Mouse (Mus musculus): ENCODE results near the gene Dbi. TPM values are rescaled to one million over a fixed set of nuclear protein-coding genes. Genes with fewer than 3 reads are reported as not detected.

Gene Dbi
- polyA plus RNA-seq, 1 experiment from 2014 or later: 768 TPM

DNA sequence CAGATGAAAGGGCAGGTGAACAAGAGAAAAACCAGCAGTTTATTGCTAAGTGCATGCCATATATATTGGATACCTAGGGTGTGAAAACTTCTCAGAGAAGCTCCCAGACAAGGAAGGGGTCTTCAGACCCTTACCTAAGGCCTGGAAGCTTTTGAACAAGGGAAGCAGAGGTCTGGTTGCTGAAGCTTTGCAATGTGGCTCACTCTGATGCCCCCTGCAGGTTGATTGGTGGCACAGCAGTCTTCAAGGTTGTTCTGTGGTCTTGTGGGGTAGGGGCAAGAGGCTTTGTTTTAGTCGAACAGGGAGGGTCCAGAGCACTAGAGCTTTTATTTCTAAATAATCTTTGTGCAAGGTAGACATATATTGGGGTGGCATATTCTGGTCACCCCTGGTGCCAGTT, 34.4 kb upstream of the Dbi start:
- Histone ChIP-seq H3K36me3 (ENCODE audit: control insufficient read depth, insufficient read depth, low read length) (no peaks in the 10 kb centered on the region), H3K4me2 (ENCODE audit: low read length) (no peak overlapping the region), H3K27me3 (ENCODE audit: control insufficient read depth, insufficient read depth, low read length) (no peaks in the 10 kb centered on the region), H3K27ac (replicated peaks in 1 of 2; ENCODE audit: control insufficient read depth in 1 of 2, insufficient read depth in 1 of 2, low read depth in 2 of 2, low read length in 2 of 2) (no peak overlapping the region), H3K4me3 (ENCODE audit: control insufficient read depth in 1 of 2, insufficient read depth in 1 of 2, low read depth in 1 of 2, low read length in 2 of 2) (no peak overlapping the region), H3K4me1 (ENCODE audit: control insufficient read depth in 2 of 2, insufficient read depth in 2 of 2, low read length in 2 of 2) (no peaks in the 10 kb centered on the region), H3K9me3 (ENCODE audit: control insufficient read depth, low read length) (no peaks in the 10 kb centered on the region), H3K9ac (ENCODE audit: low read length) (no peak overlapping the region)
- 14% methylated on average over 1 of the region's 1 CpGs for WGBS
- no peak for ATAC-seq (ENCODE audit: insufficient number of reproducible peaks, insufficient read depth, low FRiP score, low read depth)

GRCm38 (mm10) chr1:120154232-120154631, 33.4 kb upstream of the Dbi start:
- no peak for ATAC-seq (ENCODE audit: insufficient number of reproducible peaks, insufficient read depth, low FRiP score, low read depth)
- Histone ChIP-seq H3K9ac (ENCODE audit: low read length) (no peak overlapping the region), H3K27ac (replicated peaks in 1 of 2; ENCODE audit: control insufficient read depth in 1 of 2, insufficient read depth in 1 of 2, low read depth in 2 of 2, low read length in 2 of 2) (no peak overlapping the region), H3K36me3 (ENCODE audit: control insufficient read depth, insufficient read depth, low read length) (no peaks in the 10 kb centered on the region), H3K27me3 (ENCODE audit: control insufficient read depth, insufficient read depth, low read length) (no peaks in the 10 kb centered on the region), H3K4me1 (ENCODE audit: control insufficient read depth in 2 of 2, insufficient read depth in 2 of 2, low read length in 2 of 2) (no peaks in the 10 kb centered on the region), H3K4me3 (ENCODE audit: control insufficient read depth in 1 of 2, insufficient read depth in 1 of 2, low read depth in 1 of 2, low read length in 2 of 2) (no peak overlapping the region), H3K4me2 (ENCODE audit: low read length) (no peak overlapping the region), H3K9me3 (ENCODE audit: control insufficient read depth, low read length) (no peaks in the 10 kb centered on the region)

GRCm38 (mm10) chr1:120146994-120147393, 26.1 kb upstream of the Dbi start:
- H3K9ac ChIP-seq (ENCODE audit: low read length): no peak overlapping the region
- H3K4me1 ChIP-seq (ENCODE audit: control insufficient read depth in 2 of 2, insufficient read depth in 2 of 2, low read length in 2 of 2): peaks cover 2 to 4% of the 10 kb centered on the region in 2 experiments; a peak in 3 of 4 replicates
- ATAC-seq (ENCODE audit: insufficient number of reproducible peaks, insufficient read depth, low FRiP score, low read depth): no peak
- H3K27ac ChIP-seq (replicated peaks in 1 of 2; ENCODE audit: control insufficient read depth in 1 of 2, insufficient read depth in 1 of 2, low read depth in 2 of 2, low read length in 2 of 2): no peak overlapping the region
- no peaks in the 10 kb centered on the region for H3K9me3 ChIP-seq (ENCODE audit: control insufficient read depth, low read length)
- H3K4me3 ChIP-seq (ENCODE audit: control insufficient read depth in 1 of 2, insufficient read depth in 1 of 2, low read depth in 1 of 2, low read length in 2 of 2): no peak overlapping the region
- H3K4me2 ChIP-seq (ENCODE audit: low read length): no peak overlapping the region
- H3K36me3 ChIP-seq (ENCODE audit: control insufficient read depth, insufficient read depth, low read length): no peaks in the 10 kb centered on the region
- no peaks in the 10 kb centered on the region for H3K27me3 ChIP-seq (ENCODE audit: control insufficient read depth, insufficient read depth, low read length)

GRCm38 (mm10) chr1:120145527-120146216, 24.8 kb upstream of the Dbi start:
- H3K27ac ChIP-seq (replicated peaks in 1 of 2; ENCODE audit: control insufficient read depth in 1 of 2, insufficient read depth in 1 of 2, low read depth in 2 of 2, low read length in 2 of 2): no peak overlapping the region
- no peak overlapping the region for H3K9ac ChIP-seq (ENCODE audit: low read length)
- peaks cover 2 to 4% of the 10 kb centered on the region in 2 experiments; a peak in 3 of 4 replicates for H3K4me1 ChIP-seq (ENCODE audit: control insufficient read depth in 2 of 2, insufficient read depth in 2 of 2, low read length in 2 of 2)
- no peaks in the 10 kb centered on the region for H3K27me3 ChIP-seq (ENCODE audit: control insufficient read depth, insufficient read depth, low read length)
- WGBS: 84% methylated on average over 8 of the region's 8 CpGs
- H3K4me3 ChIP-seq (ENCODE audit: control insufficient read depth in 1 of 2, insufficient read depth in 1 of 2, low read depth in 1 of 2, low read length in 2 of 2): no peak overlapping the region
- H3K36me3 ChIP-seq (ENCODE audit: control insufficient read depth, insufficient read depth, low read length): no peaks in the 10 kb centered on the region
- no peaks in the 10 kb centered on the region for H3K9me3 ChIP-seq (ENCODE audit: control insufficient read depth, low read length)
- no peak for ATAC-seq (ENCODE audit: insufficient number of reproducible peaks, insufficient read depth, low FRiP score, low read depth)
- no peak overlapping the region for H3K4me2 ChIP-seq (ENCODE audit: low read length)

- ATAC-seq (ENCODE audit: insufficient number of reproducible peaks, insufficient read depth, low FRiP score, low read depth): no peak
- no peak overlapping the region for H3K4me3 ChIP-seq (ENCODE audit: control insufficient read depth in 1 of 2, insufficient read depth in 1 of 2, low read depth in 1 of 2, low read length in 2 of 2)
- no peak overlapping the region for H3K4me2 ChIP-seq (ENCODE audit: low read length)
- peaks cover 2 to 4% of the 10 kb centered on the region in 2 experiments; a peak in 3 of 4 replicates for H3K4me1 ChIP-seq (ENCODE audit: control insufficient read depth in 2 of 2, insufficient read depth in 2 of 2, low read length in 2 of 2)
- no peaks in the 10 kb centered on the region for H3K36me3 ChIP-seq (ENCODE audit: control insufficient read depth, insufficient read depth, low read length)
- no peak overlapping the region for H3K27ac ChIP-seq (replicated peaks in 1 of 2; ENCODE audit: control insufficient read depth in 1 of 2, insufficient read depth in 1 of 2, low read depth in 2 of 2, low read length in 2 of 2)
- 45% methylated on average over 5 of the region's 5 CpGs for WGBS
- H3K27me3 ChIP-seq (ENCODE audit: control insufficient read depth, insufficient read depth, low read length): no peaks in the 10 kb centered on the region
- no peak overlapping the region for H3K9ac ChIP-seq (ENCODE audit: low read length)
- H3K9me3 ChIP-seq (ENCODE audit: control insufficient read depth, low read length): no peaks in the 10 kb centered on the region
These were observed 21.7 kb upstream of the Dbi start for GRCm38 (mm10) chr1:120142551-120142950.

DNA sequence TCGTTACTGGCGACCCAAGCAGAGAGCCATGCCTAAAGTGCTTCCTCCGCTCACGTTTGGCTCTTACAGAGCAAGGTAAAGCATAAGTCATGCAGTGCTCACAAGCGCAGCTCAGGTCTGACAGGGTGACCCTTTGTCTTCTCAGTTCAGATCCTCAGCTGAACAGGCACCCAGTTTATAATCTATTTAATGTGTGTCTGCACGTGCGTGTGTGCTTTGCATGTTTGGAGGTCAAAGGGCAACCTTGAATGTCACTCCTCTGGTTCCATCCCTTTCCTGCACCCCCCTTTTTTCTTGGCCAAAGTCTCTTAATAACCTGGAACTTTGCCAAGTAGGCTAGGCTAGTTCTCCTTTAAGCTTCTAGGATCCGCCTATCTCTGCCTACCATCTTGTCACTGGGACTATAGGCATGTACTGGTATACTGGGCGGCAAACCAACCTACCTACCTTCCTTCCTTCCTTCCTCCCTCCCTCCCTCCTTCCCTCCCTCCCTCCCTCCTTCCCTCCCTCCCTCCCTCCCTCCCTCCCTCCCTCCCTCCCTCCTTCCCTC, 19.3 kb upstream of the Dbi start:
- H3K4me2 ChIP-seq (ENCODE audit: low read length): no peak overlapping the region
- no peak overlapping the region for H3K4me3 ChIP-seq (ENCODE audit: control insufficient read depth in 1 of 2, insufficient read depth in 1 of 2, low read depth in 1 of 2, low read length in 2 of 2)
- peaks cover 4 to 14% of the 10 kb centered on the region in 2 experiments; a peak in 3 of 4 replicates for H3K4me1 ChIP-seq (ENCODE audit: control insufficient read depth in 2 of 2, insufficient read depth in 2 of 2, low read length in 2 of 2)
- H3K27ac ChIP-seq (replicated peaks in 1 of 2; ENCODE audit: control insufficient read depth in 1 of 2, insufficient read depth in 1 of 2, low read depth in 2 of 2, low read length in 2 of 2): no peak overlapping the region
- WGBS: 87% methylated on average over 9 of the region's 9 CpGs
- no peak overlapping the region for H3K9ac ChIP-seq (ENCODE audit: low read length)
- no peaks in the 10 kb centered on the region for H3K9me3 ChIP-seq (ENCODE audit: control insufficient read depth, low read length)
- no peaks in the 10 kb centered on the region for H3K27me3 ChIP-seq (ENCODE audit: control insufficient read depth, insufficient read depth, low read length)
- no peak for ATAC-seq (ENCODE audit: insufficient number of reproducible peaks, insufficient read depth, low FRiP score, low read depth)
- no peaks in the 10 kb centered on the region for H3K36me3 ChIP-seq (ENCODE audit: control insufficient read depth, insufficient read depth, low read length)

DNA sequence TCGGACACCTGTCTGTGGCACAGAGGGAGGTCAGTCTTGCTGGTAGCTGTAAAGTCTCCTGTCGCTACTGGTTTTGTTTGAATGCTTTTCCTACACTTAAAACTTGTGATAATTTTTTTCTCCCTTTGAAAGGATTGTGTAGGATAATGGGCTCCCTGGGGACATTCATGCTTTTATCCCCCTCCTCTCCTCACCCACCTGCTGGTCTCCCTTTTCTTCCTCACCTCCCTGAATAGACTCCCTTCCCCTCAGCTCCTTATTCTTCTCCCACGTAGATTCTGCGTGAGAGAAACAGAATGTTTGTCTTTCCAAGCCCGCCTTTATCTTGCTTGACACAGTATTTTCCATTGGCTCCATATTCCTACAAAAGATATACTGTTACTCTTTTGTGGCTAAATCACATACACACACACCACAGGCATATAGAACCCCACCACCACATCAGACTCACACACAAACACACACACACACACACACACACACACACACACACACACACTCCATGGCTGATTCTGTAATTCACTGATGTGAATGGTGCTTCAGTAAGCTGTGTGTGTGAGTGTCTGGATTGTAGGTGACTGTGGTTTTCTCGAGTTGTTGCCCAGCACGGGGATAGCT, 18.2 kb upstream of the Dbi start:
- no peak overlapping the region for H3K4me3 ChIP-seq (ENCODE audit: control insufficient read depth in 1 of 2, insufficient read depth in 1 of 2, low read depth in 1 of 2, low read length in 2 of 2)
- no peaks in the 10 kb centered on the region for H3K9me3 ChIP-seq (ENCODE audit: control insufficient read depth, low read length)
- peaks cover 4 to 14% of the 10 kb centered on the region in 2 experiments; a peak in 3 of 4 replicates for H3K4me1 ChIP-seq (ENCODE audit: control insufficient read depth in 2 of 2, insufficient read depth in 2 of 2, low read length in 2 of 2)
- 46% methylated on average over 7 of the region's 7 CpGs for WGBS
- no peak overlapping the region for H3K27ac ChIP-seq (replicated peaks in 1 of 2; ENCODE audit: control insufficient read depth in 1 of 2, insufficient read depth in 1 of 2, low read depth in 2 of 2, low read length in 2 of 2)
- no peak overlapping the region for H3K9ac ChIP-seq (ENCODE audit: low read length)
- 0 out of 2 replicates have a peak, but pooled peaks have one; percentile 19 for ATAC-seq (ENCODE audit: insufficient number of reproducible peaks, insufficient read depth, low FRiP score, low read depth)
- H3K36me3 ChIP-seq (ENCODE audit: control insufficient read depth, insufficient read depth, low read length): no peaks in the 10 kb centered on the region
- no peaks in the 10 kb centered on the region for H3K27me3 ChIP-seq (ENCODE audit: control insufficient read depth, insufficient read depth, low read length)
- no peak overlapping the region for H3K4me2 ChIP-seq (ENCODE audit: low read length)
